Mouse (Mus musculus) bone marrow, adult 2 months (tissue): ENCODE measurements around the gene Rfx8. TPM values are rescaled to one million over a fixed set of nuclear protein-coding genes. Genes with fewer than 3 reads are reported as not detected.

ENCODE experiments used
- H3K27ac ChIP-seq: fragments of 200-500 bp; 2 replicates; pipeline ENCODE4 v1.5.1; 2012; ENCODE audit warnings: low read depth, mild to moderate bottlenecking, control low read depth, inconsistent platforms, low read length; ENCODE audit not compliant: control insufficient read depth, poor library complexity, insufficient read depth
- H3K4me1 ChIP-seq: fragments of 200-500 bp; 2 replicates; pipeline ENCODE4 v1.6.1; 2011; ENCODE audit warnings: low read length; ENCODE audit not compliant: control insufficient read depth, insufficient read depth
- H3K4me3 ChIP-seq: fragments of 200-500 bp; replicated peaks from 2 replicates; pipeline ENCODE3; 2011; ENCODE audit warnings: mild to moderate bottlenecking, low read depth, low read length, control low read depth; ENCODE audit not compliant: control insufficient read depth
- CTCF ChIP-seq: fragments of 200-500 bp; IDR thresholded peaks from 2 replicates; pipeline ENCODE4 v1.5.1; 2011; ENCODE audit warnings: low read length, control low read depth; ENCODE audit not compliant: control insufficient read depth, insufficient read depth
- POLR2A ChIP-seq: fragments of 200-500 bp; IDR thresholded peaks from 2 replicates; pipeline ENCODE4 v1.6.1; 2011; ENCODE audit warnings: low read depth, mild to moderate bottlenecking, control low read depth, low read length, borderline replicate concordance; ENCODE audit not compliant: control insufficient read depth
- WGBS: fragments of 180-500 bp; shearing (Covaris S2); methylation state at CpG from one replicate; pipeline ENCODE4 v1.1.7; 2018; 5-methylcytosine and 5-hydroxymethylcytosine counted together
- polyA plus RNA-seq: library from polyadenylated mRNA; stranded (reverse); fragments of >200 nt; gene quantifications from 2 replicates; pipeline ENCODE4 v1.2.4, GENCODE M21; 2011; ENCODE audit warnings: low replicate concordance; ENCODE audit not compliant: missing spikeins, insufficient read depth, insufficient read length

The Rfx8 gene
- polyA plus RNA-seq, 1 experiment, result not detected

DNA sequence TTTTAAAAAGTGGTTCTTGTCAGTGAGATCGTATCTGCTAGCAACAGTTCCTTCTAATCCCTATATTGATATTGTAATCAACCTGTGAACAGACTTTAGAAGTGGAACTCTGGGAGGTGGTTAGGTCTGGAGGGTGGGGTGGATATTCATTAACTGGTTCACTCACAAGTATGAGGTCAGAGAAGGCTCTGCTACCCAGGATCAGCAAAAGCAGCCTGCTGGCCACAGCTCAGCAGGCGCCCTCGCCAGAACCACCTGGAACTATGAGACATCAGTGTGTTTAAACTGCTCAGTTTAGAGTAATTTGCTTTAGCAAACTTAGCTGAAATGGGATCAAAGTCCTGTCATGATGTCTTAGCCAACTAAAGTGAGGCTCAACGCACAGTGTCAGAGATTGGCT is 25.6 kb downstream of the Rfx8 start:
- no peaks in the 10 kb centered on the region; the same call in 1 of the 2 replicates for H3K4me1 ChIP-seq
- 66% methylated on average over 4 of the region's 4 CpGs for WGBS
- no peak overlapping the region for H3K27ac ChIP-seq
- no peak overlapping the region for H3K4me3 ChIP-seq
- TF ChIP-seq CTCF, result no peak
- TF ChIP-seq POLR2A, result no peak

DNA sequence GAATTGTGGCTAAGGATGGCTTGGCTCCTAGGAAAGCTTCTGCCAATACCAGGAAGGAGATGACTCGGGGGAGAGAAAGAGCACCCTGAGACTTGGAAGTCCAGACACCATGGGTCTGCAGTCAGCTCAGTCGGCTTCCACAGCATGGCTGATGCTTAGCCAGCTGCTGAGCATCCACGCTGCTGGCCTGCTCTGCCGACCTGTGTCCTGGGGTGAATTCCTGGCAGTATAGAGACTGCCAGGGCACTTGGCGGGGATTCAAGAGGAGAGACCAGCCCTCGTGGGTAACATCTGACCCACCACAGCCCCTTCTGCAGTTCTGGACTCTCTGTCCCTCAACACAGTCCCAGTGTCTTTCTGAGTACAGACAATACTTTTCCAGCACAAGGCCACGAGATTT is 26.0 kb downstream of the Rfx8 start:
- WGBS, result 59% methylated on average over 7 of the region's 7 CpGs
- TF ChIP-seq CTCF, result no peak
- H3K27ac ChIP-seq, result no peak overlapping the region

GRCm38 (mm10) chr1:39691974-39692373 is 28.8 kb downstream of the Rfx8 start:
- 81% methylated on average over 3 of the region's 3 CpGs for WGBS
- TF ChIP-seq POLR2A (no peak), CTCF (no peak)

More for the DNA sequence above, 26.0 kb downstream of the Rfx8 start:
- Histone ChIP-seq H3K4me1 (no peaks in the 10 kb centered on the region; the same call in 1 of the 2 replicates), H3K4me3 (no peak overlapping the region)

GRCm38 (mm10) chr1:39691061-39691460 is 29.7 kb downstream of the Rfx8 start:
- Histone ChIP-seq H3K4me1 (no peaks in the 10 kb centered on the region; the same call in 1 of the 2 replicates), H3K4me3 (no peak overlapping the region), H3K27ac (no peak overlapping the region)
- 68% methylated on average over 4 of the region's 4 CpGs for WGBS
- no peak for TF ChIP-seq POLR2A
- TF ChIP-seq CTCF, result no peak

More at GRCm38 (mm10) chr1:39691974-39692373, 28.8 kb downstream of the Rfx8 start:
- H3K27ac ChIP-seq, result no peak overlapping the region
- no peaks in the 10 kb centered on the region; the same call in 1 of the 2 replicates for H3K4me1 ChIP-seq
- H3K4me3 ChIP-seq, result no peak overlapping the region

DNA sequence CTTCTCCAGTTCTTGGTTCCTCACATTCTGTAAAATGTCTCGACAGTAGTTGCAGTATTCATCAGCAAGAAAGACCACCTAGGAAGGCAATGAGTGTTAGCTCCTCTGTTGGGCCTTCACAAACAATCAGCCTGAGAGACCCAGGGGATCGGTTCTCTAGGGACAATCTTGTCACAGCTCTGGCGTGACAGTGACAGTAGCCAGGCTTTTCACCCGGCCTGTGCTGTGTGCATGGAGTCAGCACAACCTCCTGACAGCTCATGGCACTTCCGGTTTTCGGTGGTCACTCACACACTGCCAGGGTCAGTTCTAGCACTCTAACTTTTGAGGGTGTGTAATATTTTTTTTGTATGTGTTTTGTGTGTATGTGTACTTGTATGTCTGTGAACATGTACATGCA is 32.2 kb downstream of the Rfx8 start:
- Histone ChIP-seq H3K27ac (no peak overlapping the region), H3K4me1 (no peaks in the 10 kb centered on the region), H3K4me3 (no peak overlapping the region)
- TF ChIP-seq CTCF (no peak), POLR2A (no peak)
- WGBS, result 62% methylated on average over 6 of the region's 6 CpGs

DNA sequence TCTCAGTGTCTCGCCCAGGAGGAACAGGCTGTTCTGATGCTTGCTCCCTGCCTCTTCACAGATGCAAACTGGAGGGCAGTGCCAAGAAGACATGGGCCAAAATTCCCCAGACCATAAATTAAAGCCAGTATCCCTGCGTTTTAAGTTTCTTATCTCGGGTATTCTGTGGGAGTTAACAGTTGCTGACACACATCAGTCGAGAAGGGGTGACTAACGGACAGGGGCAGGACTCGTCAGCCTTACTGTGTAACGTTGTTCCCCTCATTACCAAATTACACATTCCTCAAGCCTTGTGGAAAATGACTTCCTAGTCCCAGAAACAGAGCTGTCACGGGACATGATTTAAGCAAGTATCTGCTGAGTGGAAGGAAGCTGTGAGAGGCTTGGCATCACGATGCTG is 33.5 kb downstream of the Rfx8 start:
- no peak for TF ChIP-seq POLR2A
- TF ChIP-seq CTCF, result no peak
- H3K4me3 ChIP-seq, result no peak overlapping the region
- no peaks in the 10 kb centered on the region for H3K4me1 ChIP-seq
- WGBS, result 49% methylated on average over 9 of the region's 9 CpGs
- H3K27ac ChIP-seq, result no peak overlapping the region

- Histone ChIP-seq H3K4me1 (no peaks in the 10 kb centered on the region), H3K27ac (no peak overlapping the region), H3K4me3 (no peak overlapping the region)
- 0% methylated on average over 1 of the region's 1 CpGs for WGBS
- TF ChIP-seq POLR2A (no peak), CTCF (peak; percentile 6; the same call in 1 of the 2 replicates)
Observed at GRCm38 (mm10) chr1:39685841-39686240, 35.0 kb downstream of the Rfx8 start.

DNA sequence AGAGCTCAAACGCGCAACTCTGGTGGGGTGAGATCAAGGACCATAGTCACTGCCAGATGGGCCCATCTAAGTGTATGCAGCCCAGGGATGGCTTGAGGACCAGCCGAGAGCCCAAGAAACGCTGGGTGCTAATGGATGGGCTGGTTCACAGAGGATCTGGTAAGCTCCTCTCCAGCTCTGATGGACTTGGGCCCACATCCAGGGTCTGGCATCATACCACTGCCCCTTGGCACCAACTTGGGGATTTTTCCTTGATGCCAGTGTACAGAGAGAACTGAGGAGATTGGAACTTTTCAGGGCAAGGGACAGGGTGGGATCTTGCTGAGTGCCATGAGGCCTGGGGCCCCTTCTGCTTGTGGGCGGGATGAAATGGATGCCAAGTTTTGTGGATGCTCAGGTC is 39.2 kb downstream of the Rfx8 start:
- no peaks in the 10 kb centered on the region for H3K4me1 ChIP-seq
- no peak overlapping the region for H3K4me3 ChIP-seq
- TF ChIP-seq POLR2A (no peak), CTCF (no peak)
- 85% methylated on average over 5 of the region's 5 CpGs for WGBS
- H3K27ac ChIP-seq, result no peak overlapping the region

- no peak for TF ChIP-seq POLR2A
- peak; percentile 57 for TF ChIP-seq CTCF
- Histone ChIP-seq H3K27ac (no peak overlapping the region), H3K4me1 (no peaks in the 10 kb centered on the region), H3K4me3 (no peak overlapping the region)
- WGBS, result 74% methylated on average over 6 of the region's 6 CpGs
Observed at GRCm38 (mm10) chr1:39680546-39680945, 40.3 kb downstream of the Rfx8 start.
